Mouse (Mus musculus) lung, embryonic 16.5 days (tissue): ENCODE data around the gene Ttll6. TPM values are rescaled to one million over a fixed set of nuclear protein-coding genes. Genes with fewer than 3 reads are reported as not detected.

Experiments
- polyA plus RNA-seq: library from polyadenylated mRNA; unstranded; fragments of >200 nt; fragmentation: Nextera tagmentation; extraction: Ambion mirVana; gene quantifications from 2 replicates; pipeline ENCODE4 v1.2.1, GENCODE M21; 2015

Gene Ttll6
- polyA plus RNA-seq, 1 experiment from 2014 or later, result 2.2 TPM

Other genes starting within 250 kb of the Ttll6 start
- 0.16 and 0.50 TPM in 2 replicates for gene B4galnt2, start 218.9 kb upstream of the Ttll6 start, polyA plus RNA-seq
- 31.0 and 36.2 TPM in 2 replicates for gene Igf2bp1, start 127.8 kb upstream of the Ttll6 start, polyA plus RNA-seq
- not detected in 2 replicates for gene Gip, start 109.2 kb upstream of the Ttll6 start, polyA plus RNA-seq
- gene Snf8, start 98.9 kb upstream of the Ttll6 start, polyA plus RNA-seq, result 84.3 and 92.0 TPM in 2 replicates
- gene Ube2z, start 68.4 kb upstream of the Ttll6 start, polyA plus RNA-seq, result 36.7 and 38.4 TPM in 2 replicates
- gene Atp5g1, start 58.1 kb upstream of the Ttll6 start, polyA plus RNA-seq, result 464 and 478 TPM in 2 replicates
- gene Calcoco2, start 21.8 kb upstream of the Ttll6 start, polyA plus RNA-seq, result 0.41 and 1.3 TPM in 2 replicates
- gene Hoxb13, start 60.5 kb downstream of the Ttll6 start, polyA plus RNA-seq, result 0.09 TPM in 1 of 2 replicates, not detected in the other
- gene Hoxb9, start 137.7 kb downstream of the Ttll6 start, polyA plus RNA-seq, result 0.28 and 0.30 TPM in 2 replicates
- 0.33 and 0.79 TPM in 2 replicates for gene Hoxb8, start 148.1 kb downstream of the Ttll6 start, polyA plus RNA-seq
- 2.2 and 3.2 TPM in 2 replicates for gene Hoxb7, start 152.8 kb downstream of the Ttll6 start, polyA plus RNA-seq
- gene Hoxb6, start 158.7 kb downstream of the Ttll6 start, polyA plus RNA-seq, result 8.8 and 11.6 TPM in 2 replicates
- gene Hoxb5, start 169.6 kb downstream of the Ttll6 start, polyA plus RNA-seq, result 39.2 and 46.6 TPM in 2 replicates
- 3.4 TPM in 2 replicates for gene Hoxb4, start 184.5 kb downstream of the Ttll6 start, polyA plus RNA-seq
- 2.1 and 2.6 TPM in 2 replicates for gene Hoxb3, start 189.5 kb downstream of the Ttll6 start, polyA plus RNA-seq
- 20.1 and 24.0 TPM in 2 replicates for gene Hoxb2, start 216.7 kb downstream of the Ttll6 start, polyA plus RNA-seq
- gene Hoxb1, start 232.0 kb downstream of the Ttll6 start, polyA plus RNA-seq, result 0.18 TPM in 1 of 2 replicates, not detected in the other